Mouse (Mus musculus): Measurements from ENCODE around the gene Atp13a1.

Gene Atp13a1

GRCm38 (mm10) chr8:69850926-69851506 is 60.1 kb downstream of the Atp13a1 start:
- no peak for DNase-seq

DNA sequence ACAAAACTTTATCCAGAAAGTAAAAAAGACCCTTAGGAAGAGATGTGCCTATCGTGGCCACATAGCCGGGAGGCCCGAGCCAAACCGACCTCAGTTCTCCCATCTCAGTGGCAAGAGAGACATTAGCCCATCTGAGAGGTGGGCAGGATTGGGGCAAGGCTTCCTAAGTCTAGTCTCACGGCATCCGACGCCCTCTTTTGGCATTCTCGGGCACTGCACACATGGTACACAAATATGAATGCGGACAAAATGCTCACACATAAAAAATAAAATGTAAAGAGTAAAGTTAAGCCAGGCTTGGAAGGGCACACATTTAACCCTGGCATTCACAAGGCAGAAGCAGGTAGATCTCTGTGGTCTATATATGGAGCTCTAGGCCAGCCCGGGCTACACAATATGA is 62.9 kb downstream of the Atp13a1 start:
- no peak for DNase-seq

Data from cerebellum, adult 11 months (tissue).